Mouse (Mus musculus): ENCODE measurements around the gene Zfp599.

Gene Zfp599

DNA sequence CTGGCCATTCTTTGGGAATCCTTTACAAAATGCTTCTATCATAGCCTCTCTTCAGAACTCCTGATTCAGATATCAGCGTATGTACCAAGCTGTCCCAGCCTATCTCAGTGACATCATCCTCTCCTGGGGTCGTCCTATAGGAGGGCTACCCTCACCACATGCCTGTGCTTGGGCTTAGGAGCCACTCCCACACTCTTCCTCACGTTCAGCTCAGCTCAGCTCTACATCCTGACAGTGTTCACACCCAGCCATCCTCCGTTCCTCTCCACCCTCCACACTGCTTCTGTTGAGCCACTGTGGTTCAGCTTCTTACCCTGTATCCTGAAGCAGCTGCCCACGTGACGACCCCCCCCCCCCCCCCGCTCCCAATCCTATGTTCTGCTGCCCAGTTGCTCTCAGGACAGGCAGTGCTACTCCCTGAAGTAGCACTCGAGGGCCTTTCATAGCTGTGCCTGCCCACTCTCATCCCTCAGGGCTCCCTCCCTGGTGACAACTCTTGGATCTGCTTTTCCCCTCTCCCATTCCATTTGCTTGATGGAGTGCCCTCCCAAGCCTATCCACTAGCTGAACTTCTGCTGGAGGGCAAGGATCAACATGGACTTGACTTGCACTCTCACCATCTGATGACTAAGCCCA, 41.7 kb downstream of the Zfp599 start:
- DNase-seq = no peak

DNA sequence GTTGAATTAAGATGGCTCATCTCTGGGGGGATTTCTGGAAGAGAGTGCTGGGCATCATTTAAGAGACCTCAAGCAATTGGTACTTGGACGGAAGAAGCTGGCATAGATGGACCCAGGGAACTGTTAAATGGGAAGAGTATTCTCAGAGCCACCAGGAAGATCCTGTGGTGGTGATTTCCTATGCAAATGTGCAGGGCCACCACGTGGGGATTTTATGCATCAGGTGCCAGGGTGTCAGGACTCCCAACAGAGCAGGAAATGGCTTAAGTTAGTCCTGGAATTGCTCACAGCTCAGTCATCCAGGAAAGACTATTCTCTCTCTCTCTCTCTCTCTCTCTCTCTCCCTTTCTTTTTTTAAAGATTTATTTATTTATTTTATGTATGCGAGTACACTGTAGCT, 43.0 kb downstream of the Zfp599 start:
- no peak for DNase-seq

DNA sequence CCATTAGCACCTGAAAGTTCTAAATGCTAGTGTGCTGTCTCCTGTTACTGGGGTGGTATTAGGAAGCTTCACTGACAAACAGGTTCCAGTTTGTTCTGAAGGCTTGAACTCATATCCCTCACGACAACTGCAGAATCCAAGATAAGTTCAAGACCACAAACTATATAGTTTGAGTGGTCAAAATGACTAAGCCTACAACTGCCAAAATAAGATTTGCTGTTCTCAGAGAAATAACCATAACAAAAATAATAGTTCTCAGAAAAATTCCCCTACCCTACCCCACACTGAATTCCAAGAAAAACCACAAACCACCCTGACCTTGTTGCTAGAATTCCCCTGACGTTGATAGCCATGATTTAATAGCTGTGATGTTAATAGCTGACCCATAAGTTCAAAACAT, 45.1 kb downstream of the Zfp599 start:
- no peak for DNase-seq

DNA sequence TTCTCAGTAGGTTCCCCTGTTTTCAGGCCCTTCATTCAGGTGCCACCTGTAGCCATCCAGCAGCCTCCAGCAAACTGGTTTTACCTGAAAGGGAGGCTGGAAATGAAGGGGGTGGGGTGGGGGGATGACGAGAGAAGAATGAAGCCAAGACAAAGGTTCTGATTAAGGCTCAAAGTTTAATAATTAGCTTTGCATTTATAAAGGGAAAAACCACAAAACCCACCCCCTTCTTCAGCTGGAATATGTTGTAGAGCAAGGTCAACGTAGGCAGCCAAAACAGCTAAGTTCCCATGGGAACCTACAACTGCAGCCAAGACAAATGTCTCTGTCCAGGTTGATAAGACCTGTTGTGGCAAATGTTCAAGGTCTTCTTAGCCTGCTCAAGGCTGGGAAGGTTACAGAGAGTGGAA, 45.9 kb downstream of the Zfp599 start:
- DNase-seq = peak; percentile 24

All from kidney, adult 9 months (tissue).